Mouse (Mus musculus): ENCODE data around the gene Tas2r123. TPM values are rescaled to one million over a fixed set of nuclear protein-coding genes. Genes with fewer than 3 reads are reported as not detected.

Gene Tas2r123
- total RNA-seq (2021): not detected

DNA sequence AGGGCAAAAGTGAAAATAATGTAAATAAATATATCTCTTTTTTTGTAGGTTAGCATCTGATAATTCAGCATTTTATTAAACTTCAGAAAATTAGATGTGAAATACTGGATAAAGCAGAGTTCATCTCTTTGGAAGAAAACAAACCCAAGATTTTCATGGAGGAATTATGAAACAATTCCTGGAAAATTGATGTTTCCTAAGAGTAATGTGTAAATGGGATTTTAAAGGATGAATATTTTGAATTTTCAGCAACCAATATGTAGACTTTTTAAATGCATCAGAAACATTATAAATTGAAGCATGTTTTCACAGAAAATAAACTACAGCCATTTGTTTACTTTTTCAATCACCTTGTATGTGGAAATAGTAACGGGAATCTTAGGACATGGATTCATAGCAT, at the start of gene Tas2r123:
Gene Tas2r123, plus strand, starts transcription at position 301 of the 400 bp plus-strand sequence.
- no peak for DNase-seq (ENCODE audit: extremely low spot score in 1 of 2, low spot score in 1 of 2)

- no peak for DNase-seq (ENCODE audit: extremely low spot score in 1 of 2, low spot score in 1 of 2)
These were observed 44.4 kb upstream of the Tas2r123 start, which contains the start of gene Tas2r117 for GRCm38 (mm10) chr6:132802518-132802917. Gene Tas2r117 (plus strand): TSS chr6:132802818.

DNA sequence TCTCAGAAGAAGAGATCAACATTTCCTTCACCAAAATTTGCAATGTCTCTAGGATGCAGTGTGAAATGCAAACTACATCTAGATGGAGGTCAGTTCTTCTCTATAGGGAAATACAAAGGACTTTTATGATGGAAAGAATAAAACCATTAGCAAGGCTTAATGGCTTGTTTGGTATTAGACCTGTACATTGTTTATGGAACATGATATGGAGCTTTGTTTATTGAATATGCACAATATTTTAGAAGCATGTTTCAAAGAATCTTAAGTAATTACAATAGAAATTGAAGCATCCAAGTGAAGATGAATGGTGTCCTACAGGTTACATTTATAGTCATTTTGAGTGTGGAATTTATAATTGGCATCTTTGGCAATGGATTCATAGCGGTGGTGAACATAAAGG, 8.2 kb downstream of the Tas2r123 start, which contains the start of gene Tas2r116:
Gene Tas2r116, plus strand, starts transcription at position 301 of the 400 bp plus-strand sequence.
- no peak for DNase-seq (ENCODE audit: extremely low spot score in 1 of 2, low spot score in 1 of 2)

DNA sequence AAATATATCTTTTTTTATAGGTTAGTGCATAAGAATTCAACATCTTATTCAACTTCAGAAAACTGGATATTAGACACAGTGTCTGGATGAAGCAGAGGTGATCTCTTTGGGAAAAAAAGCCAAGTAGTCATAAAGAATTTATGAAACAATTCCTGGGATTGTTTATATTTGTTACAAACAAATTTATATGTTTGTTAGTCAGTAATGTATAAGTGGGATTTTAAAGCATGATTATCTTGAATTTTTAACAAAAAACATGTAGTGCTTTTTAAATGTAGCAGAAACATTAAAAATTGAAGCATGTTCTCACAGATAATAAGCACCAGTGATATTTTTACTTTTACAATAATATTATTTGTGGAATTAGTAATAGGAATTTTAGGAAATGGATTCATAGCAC, 20.8 kb downstream of the Tas2r123 start, which contains the start of gene Tas2r110:
Gene Tas2r110, plus strand, starts transcription at position 301 of the 400 bp plus-strand sequence.
- DNase-seq (ENCODE audit: extremely low spot score in 1 of 2, low spot score in 1 of 2): no peak

- no peak for DNase-seq (ENCODE audit: extremely low spot score in 1 of 2, low spot score in 1 of 2)
These were observed 45.8 kb downstream of the Tas2r123 start, which contains the start of gene Tas2r113 for GRCm38 (mm10) chr6:132892711-132893110. Gene Tas2r113 (plus strand): TSS chr6:132893011.

Other genes with a start within 250 kb of the Tas2r123 start
- not detected for gene A630073D07Rik, start 195.6 kb upstream of the Tas2r123 start, total RNA-seq (2021)
- gene Tas2r120, start 190.2 kb upstream of the Tas2r123 start, total RNA-seq (2021): not detected
- not detected for gene Tas2r121, start 146.1 kb upstream of the Tas2r123 start, total RNA-seq (2021)
- not detected for gene Tas2r122, start 135.2 kb upstream of the Tas2r123 start, total RNA-seq (2021)
- not detected for gene Tas2r115, start 109.1 kb upstream of the Tas2r123 start, total RNA-seq (2021)
- not detected for gene Tas2r124, start 92.4 kb upstream of the Tas2r123 start, total RNA-seq (2021)
- not detected for gene Tas2r102, start 85.0 kb upstream of the Tas2r123 start, total RNA-seq (2021)
- gene Tas2r136, start 69.0 kb upstream of the Tas2r123 start, total RNA-seq (2021): not detected
- not detected for gene Tas2r117, start 44.3 kb upstream of the Tas2r123 start, total RNA-seq (2021)
- not detected for gene Tas2r116, start 8.3 kb downstream of the Tas2r123 start, total RNA-seq (2021)
- gene Tas2r110, start 20.9 kb downstream of the Tas2r123 start, total RNA-seq (2021): not detected
- gene Tas2r113, start 45.9 kb downstream of the Tas2r123 start, total RNA-seq (2021): not detected
- not detected for gene Tas2r125, start 62.5 kb downstream of the Tas2r123 start, total RNA-seq (2021)
- gene Tas2r129, start 104.0 kb downstream of the Tas2r123 start, total RNA-seq (2021): not detected
- not detected for gene Tas2r131, start 110.8 kb downstream of the Tas2r123 start, total RNA-seq (2021)
- not detected for gene Tas2r109, start 133.8 kb downstream of the Tas2r123 start, total RNA-seq (2021)
- gene Tas2r103, start 190.0 kb downstream of the Tas2r123 start, total RNA-seq (2021): not detected
- not detected for gene Tas2r140, start 208.7 kb downstream of the Tas2r123 start, total RNA-seq (2021)